Mouse (Mus musculus) hindbrain, postnatal 0 days (tissue): ENCODE data around the gene Tiam2. TPM values are rescaled to one million over a fixed set of nuclear protein-coding genes. Genes with fewer than 3 reads are reported as not detected.

Experiments used
- ATAC-seq: fragments of 200-750 bp; cut with Nextera tagmentation; 2 replicates; pipeline ENCODE4 v1.8.0; 2017; ENCODE audit warnings: mild to moderate bottlenecking, moderate TSS enrichment, moderate library complexity
- DNase-seq: peaks from one replicate; pipeline ENCODE4 v3.0.0-alpha.2; 2015; ENCODE audit warnings: low spot score
- H3K27ac ChIP-seq: fragments of 300-500 bp; sonication (generic); 2 replicates; pipeline ENCODE4 v1.5.1; 2014; ENCODE audit warnings: mild to moderate bottlenecking
- H3K27me3 ChIP-seq: fragments of 300-500 bp; sonication (generic); 2 replicates; pipeline ENCODE4 v1.6.1; 2014; ENCODE audit warnings: low read length, mixed read lengths; ENCODE audit not compliant: insufficient read depth
- H3K36me3 ChIP-seq: fragments of 300-500 bp; sonication (generic); 2 replicates; pipeline ENCODE4 v1.6.1; 2014; ENCODE audit warnings: low read length, mixed read lengths; ENCODE audit not compliant: insufficient read depth
- H3K4me1 ChIP-seq: fragments of 300-500 bp; sonication (generic); 2 replicates; pipeline ENCODE4 v1.6.1; 2014; ENCODE audit warnings: antibody characterized with exemption, low read length, mixed read lengths; ENCODE audit not compliant: insufficient read depth
- H3K4me2 ChIP-seq: fragments of 300-500 bp; sonication (generic); 2 replicates; pipeline ENCODE4 v1.6.1; 2014; ENCODE audit warnings: low read depth, mild to moderate bottlenecking, low read length, moderate library complexity, mixed read lengths
- H3K4me3 ChIP-seq: fragments of 300-500 bp; sonication (generic); 2 replicates; pipeline ENCODE4 v1.5.1; 2014; ENCODE audit warnings: low read length
- H3K9ac ChIP-seq: fragments of 300-500 bp; sonication (generic); replicated peaks from 2 replicates; pipeline ENCODE4 v1.6.1; 2014; ENCODE audit warnings: mild to moderate bottlenecking, low read length, moderate library complexity, mixed read lengths
- H3K9me3 ChIP-seq: fragments of 300-500 bp; sonication (generic); 2 replicates; pipeline ENCODE4 v1.6.1; 2016; ENCODE audit warnings: low read length, mixed read lengths
- CTCF ChIP-seq: IDR thresholded peaks from 2 replicates; pipeline ENCODE4 v1.5.1; 2016; ENCODE audit warnings: antibody characterized with exemption, control low read depth, low read depth
- WGBS: fragments of 180-500 bp; shearing (Covaris S2); extraction: QIAGEN DNeasy Blood & Tissue Kit; methylation state at CpG from one replicate; pipeline ENCODE4 v1.1.7; 2014; 5-methylcytosine and 5-hydroxymethylcytosine counted together
- polyA plus RNA-seq: library from polyadenylated mRNA; unstranded; fragments of >200 nt; fragmentation: Nextera tagmentation; extraction: Ambion mirVana; gene quantifications from 2 replicates; pipeline ENCODE4 v1.2.1, GENCODE M21; 2015
- total RNA-seq: library from RNA; depleted of rRNA; stranded (reverse); fragments of >200 nt; gene quantifications from 2 replicates; pipeline ENCODE4 v1.2.3, GENCODE M21; 2014

Tiam2 gene
- total and polyA plus RNA-seq, 2 experiments from 2014 or later, result 2.8 to 8.8 TPM

GRCm38 (mm10) chr17:3499468-3499867, 173.1 kb downstream of the Tiam2 start:
- Histone ChIP-seq H3K36me3 (no peaks in the 10 kb centered on the region), H3K4me1 (no peaks in the 10 kb centered on the region), H3K27ac (no peak overlapping the region), H3K9me3 (no peaks in the 10 kb centered on the region), H3K27me3 (no peaks in the 10 kb centered on the region), H3K4me2 (no peak overlapping the region), H3K9ac (no peak overlapping the region), H3K4me3 (no peak overlapping the region)
- no peak for TF ChIP-seq CTCF
- 94% methylated on average over 8 of the region's 8 CpGs for WGBS
- no peak for ATAC-seq
- no peak for DNase-seq

GRCm38 (mm10) chr17:3500076-3500475, 173.7 kb downstream of the Tiam2 start:
- 96% methylated on average over 6 of the region's 6 CpGs for WGBS
- no peak for TF ChIP-seq CTCF
- no peak for ATAC-seq

GRCm38 (mm10) chr17:3500936-3501335, 174.6 kb downstream of the Tiam2 start:
- 0 out of 2 replicates have a peak, but pooled peaks have one; percentile 19 for TF ChIP-seq CTCF
- no peaks in the 10 kb centered on the region for H3K4me1 ChIP-seq
- no peak for DNase-seq
- 91% methylated on average over 4 of the region's 4 CpGs for WGBS
- no peak overlapping the region for H3K27ac ChIP-seq
- no peaks in the 10 kb centered on the region for H3K36me3 ChIP-seq
- H3K4me3 ChIP-seq, result no peak overlapping the region
- H3K9me3 ChIP-seq, result no peaks in the 10 kb centered on the region
- H3K9ac ChIP-seq, result no peak overlapping the region
- no peak overlapping the region for H3K4me2 ChIP-seq
- H3K27me3 ChIP-seq, result no peaks in the 10 kb centered on the region
- no peak for ATAC-seq

More at GRCm38 (mm10) chr17:3500076-3500475, 173.7 kb downstream of the Tiam2 start:
- Histone ChIP-seq H3K4me1 (no peaks in the 10 kb centered on the region), H3K9ac (no peak overlapping the region), H3K36me3 (no peaks in the 10 kb centered on the region), H3K9me3 (no peaks in the 10 kb centered on the region), H3K4me2 (no peak overlapping the region), H3K27ac (no peak overlapping the region), H3K4me3 (no peak overlapping the region), H3K27me3 (no peaks in the 10 kb centered on the region)
- no peak for DNase-seq

GRCm38 (mm10) chr17:3505711-3506110, 179.3 kb downstream of the Tiam2 start:
- ATAC-seq (no peak), DNase-seq (no peak)
- no peaks in the 10 kb centered on the region for H3K4me1 ChIP-seq
- H3K4me3 ChIP-seq, result no peak overlapping the region
- no peaks in the 10 kb centered on the region for H3K36me3 ChIP-seq
- no peak for TF ChIP-seq CTCF
- no peaks in the 10 kb centered on the region for H3K9me3 ChIP-seq
- 81% methylated on average over 1 of the region's 1 CpGs for WGBS
- H3K9ac ChIP-seq, result no peak overlapping the region
- H3K4me2 ChIP-seq, result no peak overlapping the region
- H3K27me3 ChIP-seq, result no peaks in the 10 kb centered on the region
- no peak overlapping the region for H3K27ac ChIP-seq

GRCm38 (mm10) chr17:3506508-3506907, 180.1 kb downstream of the Tiam2 start:
- Histone ChIP-seq H3K9ac (no peak overlapping the region), H3K4me2 (no peak overlapping the region), H3K27ac (no peak overlapping the region), H3K27me3 (no peaks in the 10 kb centered on the region), H3K36me3 (no peaks in the 10 kb centered on the region), H3K9me3 (no peaks in the 10 kb centered on the region), H3K4me3 (no peak overlapping the region), H3K4me1 (no peaks in the 10 kb centered on the region)
- TF ChIP-seq CTCF, result no peak
- no peak for DNase-seq
- no peak for ATAC-seq
- WGBS, result 86% methylated on average over 8 of the region's 8 CpGs

- Histone ChIP-seq H3K27ac (no peak overlapping the region), H3K4me1 (no peaks in the 10 kb centered on the region), H3K9me3 (no peaks in the 10 kb centered on the region), H3K4me2 (no peak overlapping the region), H3K4me3 (no peak overlapping the region), H3K27me3 (no peaks in the 10 kb centered on the region), H3K36me3 (no peaks in the 10 kb centered on the region), H3K9ac (no peak overlapping the region)
- TF ChIP-seq CTCF, result peak; percentile 97
- 19% methylated on average over 1 of the region's 1 CpGs for WGBS
- ATAC-seq, result peak; percentile 83
- peak; percentile 88 for DNase-seq
These were observed 183.5 kb downstream of the Tiam2 start for GRCm38 (mm10) chr17:3509841-3510240.

GRCm38 (mm10) chr17:3514316-3514715, 187.9 kb downstream of the Tiam2 start:
- Histone ChIP-seq H3K9ac (no peak overlapping the region), H3K9me3 (no peaks in the 10 kb centered on the region), H3K27ac (no peak overlapping the region), H3K4me2 (no peak overlapping the region), H3K4me3 (no peak overlapping the region), H3K36me3 (no peaks in the 10 kb centered on the region), H3K4me1 (no peaks in the 10 kb centered on the region), H3K27me3 (no peaks in the 10 kb centered on the region)
- TF ChIP-seq CTCF, result no peak
- DNase-seq (no peak), ATAC-seq (no peak)
- WGBS, result 90% methylated on average over 5 of the region's 5 CpGs
